Mouse (Mus musculus) frontal cortex, postnatal 10 days (tissue): ENCODE data around the gene Slc3a2.
"Not testable (repeated sequence)": the region's sequence is repeated elsewhere in the genome, so short reads cannot be mapped to it uniquely, and the experiment has no call there.

Source experiments
- DNase-seq, 2 experiments: peaks; one replicate each; pipeline ENCODE4 v3.0.0; 2022; ENCODE audit warnings: low spot score in 2 of 2, mixed read lengths in 1 of 2

The Slc3a2 gene

DNA sequence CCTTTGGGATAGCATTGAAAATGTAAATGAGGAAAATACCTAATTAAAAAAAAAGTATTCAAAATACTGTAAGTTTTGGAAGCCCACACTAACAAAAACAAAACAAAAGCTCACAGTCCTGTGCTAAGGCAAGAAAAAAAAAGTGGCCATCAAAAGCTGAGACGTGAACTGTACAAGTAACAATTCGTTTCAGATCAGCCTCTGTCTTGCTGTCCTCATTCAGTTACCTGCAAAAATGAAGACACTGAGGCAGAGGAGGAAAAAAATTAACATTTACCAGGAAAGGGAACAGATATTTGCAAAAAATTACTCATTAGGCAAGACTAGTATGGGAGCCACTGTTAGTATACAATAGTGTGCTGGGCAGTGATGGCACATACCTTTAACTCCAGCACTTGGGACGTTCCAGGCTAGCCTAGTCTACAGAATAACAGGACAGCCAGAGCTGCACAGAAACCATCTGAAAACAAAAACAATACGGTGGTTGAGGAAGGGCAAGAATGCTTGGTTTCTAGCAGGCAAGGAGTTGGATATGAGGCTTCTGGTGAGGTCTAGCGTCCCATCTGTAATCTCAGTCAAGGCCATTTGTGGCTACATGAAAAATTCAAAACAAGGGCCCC, 4.4 kb upstream of the Slc3a2 start:
- no peak for DNase-seq

DNA sequence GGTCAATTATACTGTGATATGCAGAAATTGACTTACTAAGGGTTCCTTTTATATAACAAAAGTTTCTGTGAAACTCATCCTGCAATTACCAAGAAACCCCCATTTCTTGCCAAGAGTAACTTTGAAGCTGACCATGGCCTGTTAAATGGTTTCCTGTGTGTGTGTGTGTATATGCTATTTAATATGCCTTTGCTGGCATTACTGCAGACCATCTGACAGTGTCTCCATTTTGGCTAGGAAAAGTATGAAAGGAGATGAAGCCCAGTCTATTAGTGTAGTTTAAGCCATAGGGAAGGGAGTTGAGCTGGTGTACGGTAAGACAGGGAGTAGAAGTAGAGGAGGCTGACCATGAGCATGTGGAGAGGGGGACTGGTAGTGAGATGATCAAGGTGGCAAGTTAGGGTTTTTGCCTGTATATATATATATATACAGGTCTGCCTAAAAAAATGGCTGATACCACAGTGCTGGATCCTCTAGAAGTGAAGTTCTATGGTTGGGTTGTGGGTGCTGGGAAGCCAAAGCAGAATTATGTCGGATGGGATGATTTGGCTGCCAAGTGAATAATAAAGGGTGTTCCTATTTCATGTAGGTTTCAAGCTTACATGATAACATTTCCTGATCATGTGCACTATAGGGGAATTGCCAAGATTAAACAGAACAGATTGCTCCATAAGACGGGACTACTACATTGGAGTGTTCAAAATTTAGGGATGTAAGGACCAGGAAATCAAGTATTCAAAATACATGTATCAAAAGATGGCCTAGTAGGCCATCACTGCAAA, 3.6 kb upstream of the Slc3a2 start:
- no peak for DNase-seq

DNA sequence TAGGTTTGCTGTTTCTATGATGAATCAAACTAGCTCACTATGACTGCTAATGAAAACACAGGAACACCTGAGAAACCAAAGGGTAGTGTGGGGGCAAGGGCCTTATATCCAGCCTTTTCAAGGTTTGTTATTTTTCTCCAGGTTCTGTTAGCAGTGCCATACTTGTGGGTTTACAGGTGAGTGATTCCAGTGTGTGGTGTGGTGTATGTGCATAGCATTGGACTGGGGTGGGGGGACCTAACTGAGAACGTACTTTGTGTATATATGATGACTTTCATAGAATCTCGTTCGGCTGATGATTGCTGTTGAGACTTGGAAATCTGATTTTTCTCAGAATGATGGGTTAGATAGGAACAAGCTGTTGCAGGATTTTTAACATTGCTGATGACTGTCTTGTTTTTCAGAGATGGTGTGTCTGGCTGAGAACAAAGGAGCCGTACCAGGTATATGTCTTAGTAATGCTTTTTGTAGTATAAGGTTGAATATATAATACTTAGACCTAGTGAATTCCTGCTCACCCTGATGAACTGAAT, 2.0 kb upstream of the Slc3a2 start:
- no peak for DNase-seq

DNA sequence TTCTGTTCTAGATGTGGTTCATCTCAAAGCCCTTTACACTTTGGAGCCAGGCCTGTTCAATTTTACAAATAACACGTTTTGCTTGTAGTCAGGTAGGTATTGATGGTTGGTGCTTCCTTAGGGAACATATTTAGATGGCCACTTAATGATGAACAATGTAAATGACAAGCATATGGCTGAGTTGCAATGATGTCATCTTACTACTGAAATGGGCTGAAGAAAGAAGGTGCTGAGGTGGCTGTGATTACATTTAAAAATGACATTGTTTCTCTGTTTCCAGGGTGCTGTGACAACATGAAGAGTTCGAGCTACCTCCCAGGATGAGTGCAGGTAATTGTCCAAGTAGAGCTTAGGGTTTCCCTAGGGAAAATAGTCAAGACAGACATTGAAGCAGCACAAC, 1.2 kb upstream of the Slc3a2 start:
- DNase-seq: no peak

DNA sequence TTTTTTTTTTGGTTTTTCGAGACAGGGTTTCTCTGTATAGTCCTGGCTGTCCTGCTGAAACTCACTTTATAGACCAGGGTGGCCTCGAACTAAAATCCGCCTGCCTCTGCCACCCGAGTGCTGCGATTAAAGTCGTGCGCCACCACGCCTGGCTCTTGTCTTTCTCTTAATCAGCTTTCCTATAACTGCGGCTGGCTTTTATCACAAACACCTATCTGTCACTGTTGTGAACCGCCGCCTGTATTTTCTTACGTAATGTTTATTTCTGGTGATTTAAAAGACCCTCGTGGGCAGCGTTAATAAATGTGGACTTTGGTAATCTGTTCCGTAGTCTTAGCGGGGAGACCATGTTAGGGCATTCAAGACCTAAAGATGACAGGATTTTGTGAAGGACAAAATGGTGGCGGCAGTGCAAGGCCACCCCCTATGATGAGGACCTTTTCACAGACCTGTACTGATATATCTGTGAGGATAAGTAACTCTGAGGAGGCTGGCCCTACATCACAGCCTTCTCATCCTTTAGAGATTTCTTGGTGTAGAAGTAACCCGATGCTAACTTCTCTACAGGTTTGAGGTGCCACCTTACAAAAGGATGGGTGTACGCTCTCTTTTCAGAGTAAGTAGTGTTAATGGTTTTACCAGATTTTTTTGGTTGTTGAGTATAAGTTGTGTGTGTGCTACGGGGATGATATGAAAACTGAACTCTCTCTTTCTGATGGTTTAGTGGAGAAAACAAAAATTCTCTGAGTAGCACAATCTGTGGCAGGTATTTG, 591 bp upstream of the Slc3a2 start:
- no peak for DNase-seq

DNA sequence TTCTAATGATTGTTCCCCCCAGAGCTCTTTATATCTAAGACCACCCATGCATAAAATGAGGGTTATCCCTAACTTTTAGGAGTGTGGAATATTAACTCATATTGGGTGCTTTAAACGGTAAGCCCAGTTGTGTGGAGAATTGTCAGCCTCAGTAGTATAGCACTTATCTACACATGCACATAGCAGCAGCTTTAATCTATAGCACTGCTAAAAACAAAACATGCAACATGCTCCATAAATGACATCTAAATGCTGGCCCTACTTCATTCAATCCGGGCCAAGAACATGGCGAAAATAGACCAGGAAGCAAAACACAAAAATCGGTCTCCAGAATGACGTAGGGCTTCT, 636 bp downstream of the Slc3a2 start:
- no peak for DNase-seq

DNA sequence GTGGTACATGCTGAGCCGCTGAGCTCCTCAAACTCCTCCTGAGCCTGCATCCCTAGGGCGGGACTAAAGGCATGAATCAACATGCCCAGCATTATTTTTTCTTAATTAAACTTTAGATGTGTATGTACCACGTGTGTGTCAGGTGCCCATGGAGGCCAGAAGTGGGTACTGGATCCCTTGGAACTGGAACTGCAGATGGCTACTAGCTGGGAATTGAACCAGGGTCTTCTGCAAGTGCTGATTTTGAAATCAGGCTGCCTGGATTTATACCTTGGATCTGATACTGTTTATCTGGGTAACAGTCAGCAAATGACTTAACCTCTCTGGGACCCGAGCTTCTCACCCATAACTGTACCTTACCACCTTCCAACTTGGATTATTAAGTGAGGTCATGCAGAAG, 1.1 kb downstream of the Slc3a2 start:
- DNase-seq: no peak

DNA sequence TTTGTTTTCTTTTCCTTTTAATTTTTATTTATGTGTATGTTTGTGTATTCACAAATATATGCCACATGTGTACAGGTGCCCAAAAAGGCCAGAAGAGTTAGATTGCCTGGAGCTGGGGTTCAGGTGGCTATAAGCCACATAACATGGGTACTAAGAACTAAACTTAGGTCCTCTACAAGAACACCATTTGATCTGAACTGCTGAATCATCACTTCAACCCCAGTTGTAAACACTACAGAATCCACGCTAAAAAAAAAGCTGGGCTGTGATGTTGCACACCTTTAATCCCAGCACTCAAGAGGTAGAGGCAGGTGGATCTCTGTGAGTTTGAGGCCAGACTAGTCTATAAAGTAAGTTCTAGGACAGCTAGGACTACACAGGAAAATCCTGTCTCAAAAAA, 1.8 kb downstream of the Slc3a2 start:
- no peak for DNase-seq

DNA sequence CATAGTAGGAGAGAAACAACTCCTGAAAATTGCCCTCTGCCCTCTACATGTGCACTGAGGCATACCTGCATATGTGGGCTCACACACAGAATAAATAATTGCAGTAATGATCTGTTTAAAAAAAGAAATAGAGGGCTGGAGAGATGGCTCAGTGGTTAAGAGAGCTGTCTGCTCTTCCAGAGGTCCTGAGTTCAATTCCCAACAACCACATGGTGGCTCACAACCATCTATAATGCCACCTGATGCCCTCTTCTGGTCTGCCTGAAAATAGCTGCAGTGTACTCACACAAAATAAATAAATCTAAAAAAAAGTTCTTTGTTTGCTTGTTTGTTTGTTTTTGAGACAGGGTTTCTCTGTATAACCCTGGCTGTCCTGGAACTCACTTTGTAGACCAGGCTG, 4.1 kb downstream of the Slc3a2 start:
- not testable (repeated sequence) for DNase-seq

DNA sequence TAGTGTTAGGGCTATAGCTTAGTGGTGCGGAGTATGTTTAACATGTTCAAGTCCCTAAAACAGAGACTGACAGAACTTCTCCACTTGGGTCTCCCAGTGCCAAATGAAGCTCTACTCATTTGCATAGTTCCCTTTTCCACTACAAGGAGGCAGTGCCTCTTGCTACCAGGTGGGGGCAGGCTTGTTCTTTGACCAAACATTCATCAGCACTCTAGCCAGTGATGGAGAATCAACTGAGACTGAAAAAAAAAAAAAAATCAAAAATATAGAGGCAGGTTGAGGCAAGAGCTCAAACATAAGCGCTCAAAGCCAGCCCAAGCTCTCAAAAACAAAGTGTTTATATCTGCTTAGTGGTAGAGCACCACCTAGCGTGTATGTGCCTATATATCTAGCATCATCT, 4.8 kb downstream of the Slc3a2 start:
- no peak for DNase-seq

DNA sequence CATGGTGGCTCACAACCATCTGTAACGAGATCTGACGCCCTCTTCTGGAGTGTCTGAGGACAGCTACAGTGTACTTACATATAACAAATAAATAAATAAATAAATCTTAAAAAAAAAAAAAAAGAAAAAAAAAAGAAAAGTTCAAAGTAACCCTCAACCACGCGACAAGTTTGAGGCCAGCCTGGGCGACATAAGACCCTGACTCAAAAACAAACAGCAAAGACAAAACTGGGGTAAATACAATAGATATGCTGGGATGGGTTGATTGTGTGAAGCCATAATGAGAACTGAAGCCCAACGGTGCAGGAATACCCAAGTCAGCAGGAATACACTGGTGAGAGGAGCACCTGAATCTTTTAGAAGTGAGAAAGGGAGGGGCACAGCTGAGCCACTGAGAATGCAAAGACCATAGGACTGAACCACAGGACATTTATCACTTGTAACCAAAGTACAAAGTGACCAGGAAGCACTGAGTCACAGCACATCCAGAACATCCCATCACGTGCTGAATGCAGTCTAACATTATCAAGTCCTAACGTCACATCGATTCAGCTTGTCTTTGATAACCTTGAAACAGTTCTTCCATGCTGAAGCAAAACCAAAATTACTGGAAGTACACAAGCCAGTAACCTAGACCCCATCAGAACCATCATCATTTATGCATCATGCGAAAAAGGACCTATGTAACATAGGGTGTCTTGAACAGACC, 6.2 kb downstream of the Slc3a2 start:
- DNase-seq: no peak

DNA sequence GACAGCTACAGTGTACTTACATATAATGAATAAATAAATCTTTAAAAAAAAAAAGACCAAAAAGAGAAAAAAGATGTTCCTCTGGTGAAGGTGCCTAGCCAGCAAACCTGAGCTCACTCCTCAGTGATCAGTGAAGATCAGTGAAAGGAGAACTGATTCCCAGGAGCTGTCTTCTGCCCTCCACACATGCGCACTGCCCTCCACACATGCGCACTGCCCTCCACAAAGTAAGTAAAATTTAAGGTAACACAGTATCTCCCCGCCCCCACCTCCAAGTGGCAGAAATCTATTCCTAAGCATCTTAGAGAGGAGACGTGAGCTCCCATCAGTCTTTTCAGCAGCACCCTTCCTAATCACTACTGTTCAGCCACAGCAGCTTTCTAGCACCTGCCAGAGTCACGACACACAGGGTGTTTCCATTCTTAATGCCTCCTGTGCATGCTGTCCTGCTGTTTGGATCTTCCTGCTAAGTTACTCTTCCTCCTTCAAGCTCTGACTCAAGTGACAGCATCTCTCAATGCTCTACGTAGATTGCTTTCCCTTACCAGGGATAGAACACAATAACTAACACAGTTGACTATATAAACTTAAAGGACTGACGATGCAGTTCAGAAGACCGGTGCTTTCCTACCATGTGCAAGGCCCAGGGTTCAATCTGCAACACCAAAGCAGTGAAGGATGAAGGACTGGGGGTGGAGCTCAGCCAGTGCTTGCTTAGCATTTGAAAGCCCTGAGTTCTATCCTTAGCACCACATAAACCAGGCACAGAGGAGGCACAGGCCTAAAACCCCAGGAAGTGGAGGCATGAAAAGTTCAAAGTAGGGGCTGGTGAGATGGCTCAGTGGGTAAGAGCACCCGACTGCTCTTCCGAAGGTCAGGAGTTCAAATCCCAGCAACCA, 7.1 kb downstream of the Slc3a2 start:
- DNase-seq: no peak

DNA sequence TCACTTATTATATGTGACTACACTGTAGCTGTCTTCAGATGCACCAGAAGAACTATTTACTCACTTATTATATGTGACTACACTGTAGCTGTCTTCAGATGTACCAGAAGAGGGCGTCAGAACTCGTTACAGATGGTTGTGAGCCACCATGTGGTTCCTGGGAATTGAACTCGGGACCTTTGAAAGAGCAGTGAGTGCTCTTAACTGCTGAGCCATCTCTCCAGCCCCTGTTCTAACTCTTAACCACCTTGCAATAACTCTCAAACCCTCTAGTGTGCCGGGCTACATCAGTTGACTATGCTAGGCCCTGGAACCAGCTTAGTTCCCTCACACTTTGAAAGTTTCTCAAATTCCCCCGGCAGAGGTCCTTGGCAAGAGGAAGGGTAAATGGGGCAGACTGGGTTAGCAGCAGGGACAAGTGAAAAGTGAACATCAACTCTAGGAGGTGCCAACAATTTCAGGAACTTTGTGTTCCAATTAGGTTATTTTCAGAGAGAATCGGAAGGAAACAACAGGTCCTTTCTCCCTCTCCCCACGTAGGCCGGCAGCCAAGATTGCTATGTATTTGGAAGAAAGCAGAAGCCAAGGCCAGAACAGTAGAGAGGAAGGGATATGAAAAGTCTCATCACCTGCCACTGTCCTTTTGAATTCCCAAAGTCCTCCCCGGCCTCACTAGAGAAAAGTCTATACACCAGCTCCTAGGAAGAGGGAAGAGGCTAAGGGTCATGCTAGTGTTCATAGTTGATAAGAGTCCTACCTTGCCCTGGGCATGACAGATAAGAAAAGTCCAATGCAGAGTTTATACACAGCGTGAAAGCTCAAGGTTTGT, 8.3 kb downstream of the Slc3a2 start:
- no peak for DNase-seq

DNA sequence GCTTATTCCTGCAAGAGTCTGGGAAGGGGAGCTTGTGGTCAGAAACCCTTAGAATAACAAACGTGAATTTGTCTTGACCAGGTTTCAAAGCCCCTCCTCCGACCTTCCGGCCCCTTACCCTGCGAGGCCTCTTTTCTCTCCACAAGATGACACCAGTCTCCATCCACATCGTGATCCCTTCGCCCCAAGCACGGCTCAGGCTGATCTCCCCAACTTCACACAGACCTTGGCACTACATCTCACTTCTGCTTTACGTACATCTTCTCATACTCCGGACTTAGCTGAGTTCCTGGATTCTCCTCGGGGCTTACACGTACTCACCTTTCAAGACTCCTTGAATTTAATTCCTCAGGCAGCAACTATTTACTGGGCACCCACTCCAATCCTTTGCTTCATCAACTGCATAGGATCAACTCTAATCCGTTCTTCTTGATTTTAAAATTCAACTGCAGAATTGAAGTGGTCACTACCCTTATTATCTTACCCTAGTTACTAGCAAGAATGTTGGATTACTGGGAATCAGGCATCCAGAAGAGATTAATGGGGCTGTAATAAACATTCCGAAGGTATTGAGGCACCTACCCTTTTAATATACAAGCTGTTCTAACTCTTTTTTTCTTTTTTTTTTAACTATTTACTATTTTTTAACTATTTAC, 9.0 kb downstream of the Slc3a2 start:
- no peak for DNase-seq

DNA sequence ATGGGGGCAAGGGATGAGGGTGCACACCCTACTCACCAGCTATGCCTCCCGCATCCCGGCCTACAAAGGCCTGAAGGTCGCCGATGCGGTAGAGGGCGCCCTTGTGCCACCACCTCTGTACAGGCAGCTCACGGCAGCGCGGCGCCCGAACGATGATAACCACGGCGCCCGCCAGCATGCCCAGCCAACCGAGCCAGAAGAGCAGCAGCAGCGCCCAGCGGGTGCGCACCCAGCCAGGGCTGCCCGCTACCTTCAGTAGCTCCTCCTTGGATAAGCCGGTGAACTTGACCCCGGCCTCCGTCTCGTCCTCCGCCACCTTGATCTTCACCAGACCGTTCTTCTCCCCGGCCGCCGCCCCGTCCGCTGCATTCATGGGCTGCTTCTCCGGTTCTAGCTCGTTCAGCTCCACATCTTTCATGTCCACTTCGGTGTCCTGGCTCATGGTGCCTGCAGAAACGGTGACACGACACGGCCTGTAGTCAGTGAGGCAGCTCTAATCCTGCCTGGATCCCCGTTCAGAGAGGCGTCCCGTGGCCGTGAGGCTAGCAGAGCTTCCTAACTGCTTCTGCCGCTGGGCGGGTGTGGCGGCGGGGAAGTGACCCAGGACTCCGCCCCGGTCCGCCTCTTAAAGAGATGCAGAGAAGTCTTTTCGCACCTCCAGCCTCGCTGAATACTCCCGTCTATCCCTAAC, 9.7 kb downstream of the Slc3a2 start:
- DNase-seq: peak; percentile 89 to 93

DNA sequence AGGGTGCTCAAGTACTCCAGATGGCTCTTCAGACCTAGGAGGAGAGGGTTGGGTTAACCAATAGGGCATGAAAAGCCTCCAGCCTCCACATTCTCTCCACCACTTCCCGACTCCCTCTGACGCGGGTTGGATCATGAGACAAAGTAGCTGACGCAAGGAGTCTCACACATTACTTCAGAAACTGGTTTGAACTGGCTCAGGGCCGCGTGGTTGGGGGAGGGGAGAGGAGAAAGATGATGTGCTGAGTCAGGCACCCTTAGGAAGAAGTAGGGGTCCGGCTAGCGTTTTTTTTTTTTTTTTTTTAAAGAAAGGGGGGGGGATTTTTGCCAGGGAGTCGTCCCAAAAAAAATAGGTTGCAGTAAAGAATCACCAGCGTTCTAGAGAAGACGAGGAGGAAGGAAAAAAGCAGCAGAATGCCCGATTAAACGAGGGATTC, 10.3 kb downstream of the Slc3a2 start:
- peak; percentile 73 to 80 for DNase-seq

DNA sequence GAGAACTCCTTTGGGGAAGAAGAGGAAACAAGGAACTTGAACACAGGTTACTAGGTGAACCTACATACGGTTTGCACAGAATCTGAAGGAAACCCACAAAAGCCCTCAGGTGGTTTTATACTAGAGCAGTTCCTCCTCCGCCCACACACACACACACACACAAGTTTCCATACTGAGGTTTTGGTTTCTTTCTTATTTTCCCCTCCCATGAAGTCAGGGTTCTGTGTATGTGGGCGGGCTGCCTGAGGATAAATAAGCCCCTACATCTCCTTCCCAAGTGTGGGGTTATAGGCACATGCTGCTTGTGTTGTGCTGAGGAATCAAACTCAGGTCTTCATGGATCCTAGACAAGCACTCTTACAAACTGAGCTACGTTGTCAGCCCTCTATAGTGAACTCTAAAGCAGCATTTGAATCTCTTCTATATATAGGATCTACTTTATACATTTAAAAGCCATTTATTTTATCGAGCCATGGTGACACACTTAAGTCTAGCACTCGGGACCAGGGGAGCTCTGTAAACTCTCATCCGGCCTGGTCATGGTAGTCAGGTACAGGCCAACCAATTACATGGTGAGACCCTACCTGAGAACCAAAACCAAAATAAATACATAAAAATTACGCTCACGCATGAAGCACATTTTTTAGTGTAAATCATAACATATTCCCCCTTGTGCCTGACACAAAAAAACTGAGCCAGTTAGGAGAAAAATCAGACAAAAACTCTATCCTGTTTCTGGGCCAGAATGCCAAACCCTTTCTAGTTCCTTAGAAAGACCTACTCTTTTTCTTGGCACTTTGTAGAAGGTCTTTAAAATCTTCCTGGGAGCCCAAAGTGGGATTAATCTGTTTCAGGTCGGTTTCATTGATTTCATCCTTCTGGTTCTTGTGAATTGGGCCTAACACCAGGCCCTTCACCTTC, 11.0 kb downstream of the Slc3a2 start:
- no peak for DNase-seq

DNA sequence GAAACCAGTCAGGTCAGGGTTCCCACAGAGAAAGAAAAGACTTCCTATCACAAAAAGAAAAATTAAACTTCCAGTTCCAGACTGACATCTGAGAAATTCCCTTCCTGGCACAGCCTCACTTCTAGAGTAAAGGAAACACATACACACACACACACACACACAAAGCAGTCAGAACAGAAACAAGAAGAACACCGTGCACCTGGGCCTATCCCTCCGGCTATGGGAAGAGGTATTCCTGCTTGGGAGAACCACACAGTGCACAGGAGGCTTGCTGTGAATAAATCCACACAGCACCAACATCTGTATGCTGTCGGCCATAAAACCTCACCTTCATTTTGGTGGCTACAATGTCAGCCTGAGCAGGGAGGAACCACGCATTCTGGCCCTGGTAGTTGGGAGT, 11.7 kb downstream of the Slc3a2 start:
- DNase-seq: no peak
